Mouse (Mus musculus) limb, embryonic 13.5 days (tissue): Measurements from ENCODE around the gene Sgms1. TPM values are rescaled to one million over a fixed set of nuclear protein-coding genes. Genes with fewer than 3 reads are reported as not detected.

Source experiments
- ATAC-seq: fragments of 200-750 bp; cut with Nextera tagmentation; 2 replicates; pipeline ENCODE4 v1.8.0; 2017; ENCODE audit warnings: low read depth, moderate number of reproducible peaks, moderate TSS enrichment; ENCODE audit not compliant: low FRiP score
- H3K27ac ChIP-seq: fragments of 300-500 bp; sonication (generic); 2 replicates; pipeline ENCODE4 v1.5.1; 2015; ENCODE audit warnings: inconsistent platforms, mild to moderate bottlenecking, moderate library complexity
- H3K27me3 ChIP-seq: fragments of 300-500 bp; sonication (generic); 2 replicates; pipeline ENCODE4 v1.6.1; 2015; ENCODE audit warnings: mild to moderate bottlenecking, inconsistent platforms
- H3K36me3 ChIP-seq: fragments of 300-500 bp; sonication (generic); 2 replicates; pipeline ENCODE4 v1.6.1; 2015; ENCODE audit warnings: inconsistent platforms, mild to moderate bottlenecking, moderate library complexity
- H3K4me1 ChIP-seq: fragments of 300-500 bp; sonication (generic); 2 replicates; pipeline ENCODE4 v1.6.1; 2015; ENCODE audit warnings: inconsistent platforms
- H3K4me2 ChIP-seq: fragments of 300-500 bp; sonication (generic); replicated peaks from 2 replicates; pipeline ENCODE4 v1.6.1; 2015; ENCODE audit warnings: inconsistent platforms, mild to moderate bottlenecking, moderate library complexity
- H3K4me3 ChIP-seq: fragments of 300-500 bp; sonication (generic); 2 replicates; pipeline ENCODE4 v1.5.1; 2015; ENCODE audit warnings: moderate library complexity, mild to moderate bottlenecking, inconsistent platforms
- H3K9ac ChIP-seq: fragments of 300-500 bp; sonication (generic); 2 replicates; pipeline ENCODE4 v1.6.1; 2015; ENCODE audit warnings: mild to moderate bottlenecking, inconsistent platforms
- H3K9me3 ChIP-seq: fragments of 300-500 bp; sonication (generic); 2 replicates; pipeline ENCODE4 v1.6.1; 2016; ENCODE audit warnings: inconsistent platforms
- WGBS: fragments of 180-500 bp; shearing (Covaris S2); methylation state at CpG from one replicate; pipeline ENCODE4 v1.1.7; 2015; 5-methylcytosine and 5-hydroxymethylcytosine counted together
- polyA plus RNA-seq: library from polyadenylated mRNA; unstranded; fragments of >200 nt; fragmentation: Nextera tagmentation; extraction: Ambion mirVana; gene quantifications from 2 replicates; pipeline ENCODE4 v1.2.1, GENCODE M21; 2015

Gene Sgms1
- polyA plus RNA-seq, 1 experiment from 2014 or later, result 31.2 TPM

GRCm38 (mm10) chr19:32332779-32333460 lies 56.6 kb downstream of the Sgms1 start:
- WGBS, result 92% methylated on average over 17 of the region's 17 CpGs
- ATAC-seq, result no peak
- no peaks in the 10 kb centered on the region for H3K9me3 ChIP-seq
- peaks cover 7% of the 10 kb centered on the region for H3K4me1 ChIP-seq
- no peak overlapping the region for H3K9ac ChIP-seq
- no peak overlapping the region for H3K4me2 ChIP-seq
- no peak overlapping the region for H3K4me3 ChIP-seq
- no peak overlapping the region for H3K27ac ChIP-seq
- no peaks in the 10 kb centered on the region for H3K36me3 ChIP-seq
- H3K27me3 ChIP-seq, result peaks cover 5% of the 10 kb centered on the region; the same call in 1 of the 2 replicates

- Histone ChIP-seq H3K4me3 (no peak overlapping the region), H3K9ac (no peak overlapping the region), H3K27me3 (peaks cover 7% of the 10 kb centered on the region; the same call in 1 of the 2 replicates), H3K36me3 (no peaks in the 10 kb centered on the region), H3K4me1 (peaks cover 14% of the 10 kb centered on the region), H3K4me2 (no peak overlapping the region), H3K27ac (no peak overlapping the region), H3K9me3 (no peaks in the 10 kb centered on the region)
- no peak for ATAC-seq
- WGBS, result 62% methylated on average over 3 of the region's 3 CpGs
These were observed 59.3 kb downstream of the Sgms1 start for GRCm38 (mm10) chr19:32330231-32330630.

GRCm38 (mm10) chr19:32329511-32329910 lies 60.0 kb downstream of the Sgms1 start:
- Histone ChIP-seq H3K4me3 (no peak overlapping the region), H3K27ac (no peak overlapping the region), H3K9ac (no peak overlapping the region), H3K36me3 (no peaks in the 10 kb centered on the region), H3K9me3 (no peaks in the 10 kb centered on the region), H3K4me2 (no peak overlapping the region), H3K4me1 (peaks cover 21% of the 10 kb centered on the region), H3K27me3 (peaks cover 7% of the 10 kb centered on the region; the same call in 1 of the 2 replicates)
- WGBS, result 88% methylated on average over 5 of the region's 5 CpGs
- no peak for ATAC-seq

DNA sequence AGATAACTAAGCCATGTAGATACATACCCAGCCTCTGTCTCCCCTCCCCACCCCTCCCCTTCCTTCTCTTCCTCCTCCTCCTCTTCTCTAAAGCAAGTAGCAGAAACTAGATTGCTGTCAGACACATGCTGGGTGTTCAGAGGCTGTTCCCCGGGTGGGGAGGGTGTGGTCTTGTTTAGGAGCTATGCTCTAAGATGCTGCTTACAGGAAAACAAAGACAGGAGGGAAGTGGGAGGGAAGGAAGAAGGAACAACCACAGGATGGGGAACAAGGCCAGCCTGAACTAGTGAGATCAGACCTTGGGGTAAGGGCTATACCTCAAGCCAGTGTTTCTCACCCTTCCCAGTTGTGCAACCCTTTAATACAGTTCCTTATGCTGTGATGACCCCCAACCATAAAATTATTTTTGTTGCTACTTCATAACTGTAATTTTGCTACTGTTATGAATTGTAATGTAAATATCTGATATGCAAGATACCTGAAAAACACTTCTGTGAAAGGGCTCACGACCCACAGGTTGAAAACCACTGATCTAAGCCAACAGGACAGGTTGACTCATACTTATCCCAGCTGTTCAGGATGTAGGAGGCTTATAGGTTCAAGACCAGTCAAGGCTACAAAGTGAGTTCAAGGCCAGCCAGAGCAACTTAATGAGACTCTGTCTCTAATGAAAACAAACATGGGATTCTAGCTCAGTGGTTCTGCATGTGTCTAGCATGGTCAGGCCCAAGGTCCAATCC lies 61.3 kb downstream of the Sgms1 start:
- peaks cover 10% of the 10 kb centered on the region; the same call in 1 of the 2 replicates for H3K27me3 ChIP-seq
- 47% methylated on average over 2 of the region's 2 CpGs for WGBS
- no peaks in the 10 kb centered on the region for H3K9me3 ChIP-seq
- no peak overlapping the region for H3K9ac ChIP-seq
- H3K4me2 ChIP-seq, result no peak overlapping the region
- no peak for ATAC-seq
- no peak overlapping the region for H3K27ac ChIP-seq
- H3K4me1 ChIP-seq, result peaks cover 26% of the 10 kb centered on the region
- H3K4me3 ChIP-seq, result no peak overlapping the region
- no peaks in the 10 kb centered on the region for H3K36me3 ChIP-seq

DNA sequence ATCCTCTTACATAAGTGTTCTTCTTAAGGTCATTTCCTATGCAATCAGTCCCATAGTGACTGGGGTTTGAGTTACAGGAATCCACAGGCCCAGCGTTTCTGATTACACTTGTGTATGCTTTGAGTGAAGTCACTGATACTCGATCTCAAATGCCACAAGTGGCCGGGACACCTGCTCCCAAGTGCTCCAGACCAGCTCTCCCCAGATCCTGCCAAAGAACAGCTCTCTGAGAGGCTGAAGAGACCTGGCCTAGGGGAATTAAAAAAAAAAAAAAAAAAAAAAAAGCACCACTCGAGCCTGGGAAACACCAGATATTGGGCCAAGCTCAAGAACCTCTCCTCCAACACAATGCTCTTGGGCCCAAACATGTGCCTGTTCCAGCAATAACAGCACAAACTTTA lies 62.9 kb downstream of the Sgms1 start:
- Histone ChIP-seq H3K4me2 (no peak overlapping the region), H3K36me3 (no peaks in the 10 kb centered on the region), H3K9ac (no peak overlapping the region), H3K9me3 (no peaks in the 10 kb centered on the region), H3K4me3 (no peak overlapping the region), H3K27me3 (peaks cover 10% of the 10 kb centered on the region; the same call in 1 of the 2 replicates), H3K4me1 (peaks cover 40% of the 10 kb centered on the region), H3K27ac (no peak overlapping the region)
- 42% methylated on average over 4 of the region's 4 CpGs for WGBS
- ATAC-seq, result no peak

- ATAC-seq, result no peak
- no peak overlapping the region for H3K27ac ChIP-seq
- no peak overlapping the region for H3K9ac ChIP-seq
- peaks cover 12% of the 10 kb centered on the region; the same call in 1 of the 2 replicates for H3K27me3 ChIP-seq
- 73% methylated on average over 3 of the region's 3 CpGs for WGBS
- no peaks in the 10 kb centered on the region for H3K36me3 ChIP-seq
- no peak overlapping the region for H3K4me3 ChIP-seq
- H3K4me1 ChIP-seq, result peaks cover 43% of the 10 kb centered on the region
- no peaks in the 10 kb centered on the region for H3K9me3 ChIP-seq
- no peak overlapping the region for H3K4me2 ChIP-seq
These were observed 63.4 kb downstream of the Sgms1 start for GRCm38 (mm10) chr19:32326156-32326555.

DNA sequence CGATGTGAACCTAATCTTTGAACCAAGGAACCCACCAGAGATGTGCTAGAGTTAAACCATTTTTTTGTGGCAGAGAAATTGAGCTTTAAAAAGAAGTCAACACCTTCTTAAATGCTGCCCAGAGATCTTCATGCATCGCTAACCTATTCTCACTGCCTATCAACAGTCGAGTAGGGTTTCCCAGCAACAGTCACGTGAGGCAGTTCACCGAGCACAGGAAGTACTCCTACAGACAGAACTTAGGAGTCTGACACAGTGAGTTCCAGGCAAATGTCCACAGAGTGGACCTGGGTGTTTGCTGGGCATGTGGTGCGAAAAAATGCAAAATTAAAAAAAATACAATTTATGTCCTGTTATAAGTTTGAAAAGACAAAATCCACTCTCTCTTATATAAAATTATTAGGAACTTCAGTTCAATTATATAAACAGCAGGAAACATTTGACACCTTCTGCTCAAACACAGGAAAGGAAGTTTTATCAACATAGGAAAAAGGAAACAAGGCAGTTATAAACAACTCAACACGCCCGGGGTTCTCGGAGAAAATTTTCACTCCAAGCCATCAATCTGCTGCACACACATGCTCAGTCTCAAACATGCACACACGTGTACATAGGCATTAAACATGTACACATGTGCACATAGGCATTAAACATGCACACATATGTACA lies 64.3 kb downstream of the Sgms1 start:
- Histone ChIP-seq H3K4me3 (no peak overlapping the region), H3K27ac (no peak overlapping the region), H3K9ac (no peak overlapping the region), H3K27me3 (peaks cover 18% of the 10 kb centered on the region; the same call in 1 of the 2 replicates), H3K4me2 (no peak overlapping the region), H3K9me3 (no peaks in the 10 kb centered on the region), H3K4me1 (peaks cover 49% of the 10 kb centered on the region), H3K36me3 (no peaks in the 10 kb centered on the region)
- WGBS, result 24% methylated on average over 10 of the region's 10 CpGs
- ATAC-seq, result 0 out of 2 replicates have a peak, but pooled peaks have one; percentile 25

GRCm38 (mm10) chr19:32324550-32324949 lies 65.0 kb downstream of the Sgms1 start:
- 37% methylated on average over 1 of the region's 1 CpGs for WGBS
- H3K27ac ChIP-seq, result no peak overlapping the region
- H3K4me1 ChIP-seq, result peaks cover 56% of the 10 kb centered on the region

GRCm38 (mm10) chr19:32323070-32323469 lies 66.4 kb downstream of the Sgms1 start:
- H3K27ac ChIP-seq, result no peak overlapping the region
- 70% methylated on average over 11 of the region's 11 CpGs for WGBS
- ATAC-seq, result no peak
- peaks cover 63% of the 10 kb centered on the region for H3K4me1 ChIP-seq
- H3K4me2 ChIP-seq, result no peak overlapping the region
- H3K9me3 ChIP-seq, result no peaks in the 10 kb centered on the region
- no peak overlapping the region for H3K4me3 ChIP-seq
- no peak overlapping the region for H3K9ac ChIP-seq
- no peaks in the 10 kb centered on the region for H3K36me3 ChIP-seq
- H3K27me3 ChIP-seq, result 0 out of 2 replicates have a peak, but pooled peaks cover 14% of the 10 kb centered on the region

More at GRCm38 (mm10) chr19:32324550-32324949, 65.0 kb downstream of the Sgms1 start:
- Histone ChIP-seq H3K36me3 (no peaks in the 10 kb centered on the region), H3K4me3 (no peak overlapping the region), H3K4me2 (no peak overlapping the region), H3K9me3 (no peaks in the 10 kb centered on the region), H3K27me3 (peaks cover 18% of the 10 kb centered on the region; the same call in 1 of the 2 replicates), H3K9ac (no peak overlapping the region)
- ATAC-seq, result peak; percentile 51; the same call in 1 of the 2 replicates

DNA sequence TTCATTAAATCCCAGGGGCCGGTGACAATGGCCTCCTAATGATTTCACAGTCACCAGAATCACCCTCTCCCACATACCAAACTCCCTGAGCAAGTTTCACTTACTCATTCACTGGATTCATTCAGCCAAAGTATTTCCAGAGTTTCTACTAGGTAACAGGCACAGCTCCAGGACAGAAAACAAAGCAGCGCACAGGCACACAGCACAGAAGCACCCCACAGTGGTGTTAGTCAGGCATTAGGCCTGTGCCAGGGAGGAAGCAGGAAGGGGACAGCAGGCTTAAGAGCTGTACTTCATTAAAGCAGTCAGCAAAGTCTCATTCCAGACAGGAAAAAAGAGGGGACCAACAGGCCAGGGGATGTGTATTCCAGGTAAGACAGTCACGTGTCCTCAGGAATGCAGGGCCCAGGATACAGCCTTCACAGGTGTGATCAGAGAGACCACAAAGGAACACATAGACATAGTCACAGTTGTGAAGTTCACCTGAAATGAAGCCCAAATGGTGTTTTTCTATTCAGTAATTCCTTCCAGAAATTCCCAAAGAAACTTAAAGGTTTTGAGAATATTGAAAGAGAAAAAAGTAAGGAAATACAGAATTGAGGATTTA lies 67.0 kb downstream of the Sgms1 start:
- Histone ChIP-seq H3K4me3 (no peak overlapping the region), H3K4me1 (peaks cover 63% of the 10 kb centered on the region), H3K36me3 (no peaks in the 10 kb centered on the region), H3K4me2 (no peak overlapping the region), H3K9me3 (no peaks in the 10 kb centered on the region), H3K27ac (no peak overlapping the region), H3K27me3 (0 out of 2 replicates have a peak, but pooled peaks cover 14% of the 10 kb centered on the region), H3K9ac (no peak overlapping the region)
- WGBS, result 13% methylated on average over 3 of the region's 3 CpGs
- no peak for ATAC-seq

- Histone ChIP-seq H3K4me3 (no peak overlapping the region), H3K27me3 (0 out of 2 replicates have a peak, but pooled peaks cover 11% of the 10 kb centered on the region), H3K9ac (no peak overlapping the region), H3K4me2 (peak overlapping the region; percentile 7; the same call in 1 of the 2 replicates), H3K4me1 (peaks cover 53% of the 10 kb centered on the region), H3K9me3 (no peaks in the 10 kb centered on the region), H3K27ac (no peak overlapping the region), H3K36me3 (no peaks in the 10 kb centered on the region)
- 29% methylated on average over 4 of the region's 4 CpGs for WGBS
- ATAC-seq, result 0 out of 2 replicates have a peak, but pooled peaks have one; percentile 24
These were observed 69.2 kb downstream of the Sgms1 start for GRCm38 (mm10) chr19:32320366-32320666.
